Mouse (Mus musculus): ENCODE measurements around the gene Etv1. TPM values are rescaled to one million over a fixed set of nuclear protein-coding genes. Genes with fewer than 3 reads are reported as not detected.

Etv1 gene
- polyA plus RNA-seq, 1 experiment from 2014 or later = 33.9 TPM

DNA sequence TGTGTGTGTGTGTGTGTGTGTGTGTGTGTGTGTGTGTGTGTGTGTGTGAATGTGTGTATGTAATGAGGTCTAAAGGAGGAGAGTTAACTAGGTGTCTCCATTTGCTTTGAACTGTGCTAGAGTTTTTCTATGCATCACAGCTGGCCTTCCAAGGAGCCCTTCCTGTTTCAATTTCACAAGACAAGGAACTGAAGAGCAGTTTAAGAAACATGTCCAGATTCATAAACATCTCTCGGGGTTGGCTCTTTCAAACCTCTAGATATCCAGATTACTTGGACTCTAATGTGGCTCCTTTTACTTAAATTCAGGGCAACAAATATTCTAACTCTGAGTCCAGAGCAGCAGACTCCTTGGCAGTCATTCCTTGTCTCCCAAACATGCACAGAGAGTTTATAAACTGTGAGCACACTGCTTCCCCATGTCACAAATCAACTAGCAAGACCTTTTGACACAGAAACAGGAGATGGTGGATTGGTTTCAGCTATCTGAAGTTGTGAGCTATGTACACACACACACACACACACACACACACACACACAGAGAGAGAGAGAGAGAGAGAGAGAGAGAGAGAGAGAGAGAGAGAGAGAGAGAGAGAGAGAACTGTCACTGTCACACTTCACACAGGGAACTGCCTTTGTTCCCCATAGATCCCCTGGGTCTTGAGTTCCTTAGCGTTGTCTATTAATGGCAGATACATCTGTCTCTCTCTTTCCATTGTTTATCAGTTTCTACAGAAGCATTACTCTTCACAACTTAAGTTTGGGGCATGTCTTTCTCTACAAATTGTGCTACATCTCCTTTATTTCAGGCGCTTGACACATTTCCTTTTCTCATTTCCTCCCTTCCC, 85.0 kb downstream of the Etv1 start:
- Histone ChIP-seq H3K9me3 (ENCODE audit: low read depth, low read length) (no peaks in the 10 kb centered on the region), H3K36me3 (ENCODE audit: insufficient read depth) (no peaks in the 10 kb centered on the region), H3K27ac (ENCODE audit: low read depth) (peak overlapping the region; percentile 48; the same call in 1 of the 2 replicates), H3K4me1 (ENCODE audit: insufficient read depth) (peaks cover 5% of the 10 kb centered on the region; the same call in 1 of the 2 replicates), H3K9ac (no peak overlapping the region), H3K27me3 (ENCODE audit: insufficient read depth, low read length) (no peaks in the 10 kb centered on the region), H3K4me3 (ENCODE audit: low read depth, low read length) (no peak overlapping the region), H3K4me2 (no peak overlapping the region)
- ATAC-seq (ENCODE audit: insufficient read depth) (peak; percentile 88), DNase-seq (peak; percentile 76)
- TF ChIP-seq CTCF (IDR thresholded peaks at IDR 0.05; ENCODE audit: low read depth) = no peak
- whole genome bisulfite sequencing = 34% methylated on average over 3 of the region's 3 CpGs

DNA sequence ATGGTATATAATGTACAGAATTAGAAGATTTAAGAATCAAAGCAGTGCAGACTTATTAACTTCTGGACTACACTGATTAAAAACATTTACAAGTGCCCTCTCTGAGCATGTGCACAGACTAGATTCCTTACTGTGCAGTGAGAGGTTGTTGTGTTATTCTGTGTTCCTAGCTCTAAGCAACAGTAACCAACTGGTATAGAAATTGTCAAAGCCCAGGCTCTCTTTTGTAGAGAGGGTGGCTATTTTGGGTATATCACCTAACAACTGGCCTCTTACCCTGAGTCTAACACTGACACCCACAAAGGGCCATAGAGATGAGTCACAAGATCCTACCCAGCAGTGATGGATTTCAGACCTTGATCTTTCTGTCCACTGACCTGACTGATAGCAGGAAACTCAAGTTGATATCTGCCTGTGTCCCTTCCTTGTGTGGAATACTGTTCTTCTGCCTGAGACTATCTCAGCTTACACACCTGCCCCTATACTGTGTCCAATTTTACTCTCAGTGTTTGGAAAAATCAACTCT, 95.4 kb downstream of the Etv1 start:
- Histone ChIP-seq H3K4me3 (ENCODE audit: low read depth, low read length) (no peak overlapping the region), H3K27me3 (ENCODE audit: insufficient read depth, low read length) (no peaks in the 10 kb centered on the region), H3K27ac (ENCODE audit: low read depth) (no peak overlapping the region), H3K4me2 (no peak overlapping the region), H3K9me3 (ENCODE audit: low read depth, low read length) (no peaks in the 10 kb centered on the region), H3K4me1 (ENCODE audit: insufficient read depth) (no peaks in the 10 kb centered on the region), H3K36me3 (ENCODE audit: insufficient read depth) (no peaks in the 10 kb centered on the region), H3K9ac (no peak overlapping the region)
- no peak for TF ChIP-seq CTCF (IDR thresholded peaks at IDR 0.05; ENCODE audit: low read depth)
- DNase-seq = no peak
- ATAC-seq (ENCODE audit: insufficient read depth) = no peak

DNA sequence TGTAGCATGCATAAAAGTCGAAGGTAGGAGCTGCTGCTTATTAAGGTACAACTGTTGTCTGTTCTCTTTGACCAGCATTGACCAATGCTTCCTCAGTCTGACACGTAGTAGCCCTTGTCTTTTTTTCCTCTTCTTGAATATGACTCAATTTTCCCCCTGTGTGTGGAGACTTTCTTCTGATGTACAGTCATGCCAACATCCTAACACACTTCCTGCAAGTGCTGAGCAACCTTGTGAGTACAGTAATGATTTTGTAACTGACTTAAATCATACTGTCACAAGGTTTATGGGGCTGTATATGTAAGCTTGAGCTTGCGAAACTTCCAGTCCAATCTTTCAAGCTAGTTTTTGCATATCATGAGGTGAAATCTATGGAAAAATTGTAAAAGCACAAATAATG, 125.3 kb downstream of the Etv1 start:
- WGBS = 81% methylated on average over 3 of the region's 3 CpGs
- H3K4me2 ChIP-seq = no peak overlapping the region
- no peak for ATAC-seq (ENCODE audit: insufficient read depth)
- no peak for DNase-seq
- H3K9ac ChIP-seq = no peak overlapping the region
- H3K27me3 ChIP-seq (ENCODE audit: insufficient read depth, low read length) = no peaks in the 10 kb centered on the region
- no peak overlapping the region for H3K4me3 ChIP-seq (ENCODE audit: low read depth, low read length)
- no peak overlapping the region for H3K27ac ChIP-seq (ENCODE audit: low read depth)
- no peaks in the 10 kb centered on the region for H3K9me3 ChIP-seq (ENCODE audit: low read depth, low read length)
- no peak for TF ChIP-seq CTCF (IDR thresholded peaks at IDR 0.05; ENCODE audit: low read depth)
- H3K36me3 ChIP-seq (ENCODE audit: insufficient read depth) = no peaks in the 10 kb centered on the region
- peaks cover 7% of the 10 kb centered on the region for H3K4me1 ChIP-seq (ENCODE audit: insufficient read depth)

DNA sequence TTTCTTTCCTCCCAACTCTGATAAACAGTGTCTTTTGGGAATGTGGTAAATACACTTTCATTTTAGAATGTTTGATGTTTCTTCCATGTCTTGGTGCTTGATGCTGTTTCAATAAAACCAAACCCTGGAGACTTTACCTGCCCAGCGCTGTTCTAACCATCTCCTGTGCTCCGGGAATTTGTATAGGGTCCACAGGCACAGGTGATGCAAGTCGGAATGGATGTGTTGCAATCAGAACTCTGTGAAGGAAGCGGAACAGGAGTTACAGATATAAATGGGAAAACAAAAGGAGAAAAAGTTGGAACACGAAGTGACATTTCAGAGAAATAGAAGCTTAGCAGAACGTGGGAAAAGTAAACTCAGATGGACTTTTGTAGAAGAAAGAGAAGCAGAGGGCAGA, 127.1 kb downstream of the Etv1 start:
- Histone ChIP-seq H3K27ac (ENCODE audit: low read depth) (no peak overlapping the region), H3K4me2 (peak overlapping the region; percentile 1; the same call in 1 of the 2 replicates), H3K4me3 (ENCODE audit: low read depth, low read length) (no peak overlapping the region), H3K9me3 (ENCODE audit: low read depth, low read length) (no peaks in the 10 kb centered on the region), H3K9ac (no peak overlapping the region), H3K4me1 (ENCODE audit: insufficient read depth) (peaks cover 7% of the 10 kb centered on the region), H3K36me3 (ENCODE audit: insufficient read depth) (no peaks in the 10 kb centered on the region), H3K27me3 (ENCODE audit: insufficient read depth, low read length) (no peaks in the 10 kb centered on the region)
- DNase-seq = no peak
- no peak for TF ChIP-seq CTCF (IDR thresholded peaks at IDR 0.05; ENCODE audit: low read depth)
- ATAC-seq (ENCODE audit: insufficient read depth) = no peak
- 65% methylated on average over 6 of the region's 6 CpGs for WGBS

DNA sequence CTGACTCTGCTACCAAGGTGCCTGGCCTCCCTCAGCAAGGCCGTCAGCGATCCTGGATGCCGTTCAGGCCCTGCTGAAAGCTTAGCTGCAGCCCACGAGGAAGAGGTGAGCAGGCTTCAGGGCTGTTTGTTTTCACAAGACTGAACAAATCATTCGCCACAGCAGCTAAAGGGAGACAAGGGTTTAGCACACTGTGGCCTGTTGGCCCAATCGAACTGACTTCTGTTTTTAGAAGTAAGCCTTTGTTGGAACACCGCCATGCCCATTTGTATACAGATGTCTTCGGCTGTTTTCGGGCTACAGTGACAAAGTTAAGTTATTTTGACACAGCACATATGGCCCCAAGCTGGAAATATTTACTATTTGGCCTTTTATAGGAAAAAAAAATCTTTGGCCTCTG, 127.6 kb downstream of the Etv1 start:
- no peak overlapping the region for H3K27ac ChIP-seq (ENCODE audit: low read depth)
- peak; percentile 94 for DNase-seq
- H3K4me2 ChIP-seq = peak overlapping the region; percentile 1; the same call in 1 of the 2 replicates
- peaks cover 7% of the 10 kb centered on the region for H3K4me1 ChIP-seq (ENCODE audit: insufficient read depth)
- ATAC-seq (ENCODE audit: insufficient read depth) = peak; percentile 96
- H3K9ac ChIP-seq = no peak overlapping the region
- H3K27me3 ChIP-seq (ENCODE audit: insufficient read depth, low read length) = no peaks in the 10 kb centered on the region
- 20% methylated on average over 9 of the region's 9 CpGs for WGBS
- TF ChIP-seq CTCF (IDR thresholded peaks at IDR 0.05; ENCODE audit: low read depth) = no peak
- no peaks in the 10 kb centered on the region for H3K9me3 ChIP-seq (ENCODE audit: low read depth, low read length)
- no peak overlapping the region for H3K4me3 ChIP-seq (ENCODE audit: low read depth, low read length)
- no peaks in the 10 kb centered on the region for H3K36me3 ChIP-seq (ENCODE audit: insufficient read depth)

DNA sequence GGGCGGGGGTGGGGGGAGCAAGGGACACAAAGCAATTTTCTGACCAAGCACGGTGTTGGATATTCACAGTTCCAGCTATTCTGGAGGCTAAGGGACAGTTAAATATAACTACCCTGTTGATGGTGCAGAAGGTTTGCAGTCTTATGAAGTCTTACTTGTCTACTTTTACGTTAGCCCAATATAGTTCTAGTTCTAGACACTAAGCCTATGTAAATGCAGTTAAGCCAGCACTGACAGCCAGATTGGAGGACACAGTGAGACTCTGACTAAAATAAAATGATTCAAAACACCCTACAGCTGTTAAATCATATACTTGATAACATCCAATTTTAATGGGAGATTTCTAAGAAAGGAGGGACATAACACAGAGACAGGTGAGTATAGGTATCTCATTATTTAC, 129.8 kb downstream of the Etv1 start:
- H3K27me3 ChIP-seq (ENCODE audit: insufficient read depth, low read length) = no peaks in the 10 kb centered on the region
- H3K9ac ChIP-seq = no peak overlapping the region
- no peaks in the 10 kb centered on the region for H3K9me3 ChIP-seq (ENCODE audit: low read depth, low read length)
- H3K36me3 ChIP-seq (ENCODE audit: insufficient read depth) = no peaks in the 10 kb centered on the region
- H3K4me1 ChIP-seq (ENCODE audit: insufficient read depth) = peaks cover 7% of the 10 kb centered on the region
- no peak overlapping the region for H3K4me2 ChIP-seq
- TF ChIP-seq CTCF (IDR thresholded peaks at IDR 0.05; ENCODE audit: low read depth) = no peak
- ATAC-seq (ENCODE audit: insufficient read depth) = no peak
- WGBS = 90% methylated on average over 3 of the region's 3 CpGs
- no peak overlapping the region for H3K27ac ChIP-seq (ENCODE audit: low read depth)
- no peak for DNase-seq
- H3K4me3 ChIP-seq (ENCODE audit: low read depth, low read length) = no peak overlapping the region

All from lung, embryonic 14.5 days (tissue).